ENCODE assay signal across 12 mouse cellular contexts in genomic region chr7:81685375-81685774, GRCm38 (mm10). TPM values are rescaled to one million over a fixed set of nuclear protein-coding genes. Genes with fewer than 3 reads are reported as not detected.
DNase-seq lines count a peak whose midpoint lies in the region; ATAC-seq lines count a peak whose summit lies in the region.
"Had no signal": no experiment of that assay in that cellular context is flagged by ENCODE, and none has a peak within 500 bp of the region (broad histone marks: within the 10 kb centered on the region; RNA-seq: fewer than 3 reads in every experiment).

No protein-coding gene starts in this region.

- no peak overlapping the region for H3K4me3 ChIP-seq in midbrain, embryonic 11.5 days (ENCODE audit: low read depth, low read length)
- no peak overlapping the region for H3K4me3 ChIP-seq in midbrain, embryonic 16.5 days (ENCODE audit: low read depth, low read length)
- H3K4me3 ChIP-seq: embryonic facial prominence, embryonic 12.5 days; forebrain, embryonic 15.5 days had no signal

- no peak for ATAC-seq in midbrain, embryonic 11.5 days (ENCODE audit: low FRiP score)
- ATAC-seq in midbrain, embryonic 16.5 days, result no peak
- ATAC-seq: forebrain, embryonic 15.5 days had no signal

- no peaks in the 10 kb centered on the region for H3K36me3 ChIP-seq in midbrain, embryonic 11.5 days (ENCODE audit: control insufficient read depth, insufficient read depth, low read length)
- H3K36me3 ChIP-seq in midbrain, embryonic 16.5 days (ENCODE audit: control insufficient read depth, insufficient read depth, low read length), result no peaks in the 10 kb centered on the region
- H3K36me3 ChIP-seq: embryonic facial prominence, embryonic 12.5 days; forebrain, embryonic 15.5 days had no signal

- no peaks in the 10 kb centered on the region for H3K9me3 ChIP-seq in midbrain, embryonic 11.5 days (ENCODE audit: control insufficient read depth, low read length)
- no peaks in the 10 kb centered on the region for H3K9me3 ChIP-seq in midbrain, embryonic 16.5 days (replicated peaks; ENCODE audit: control insufficient read depth, low read length, poor library complexity, severe bottlenecking)
- H3K9me3 ChIP-seq: embryonic facial prominence, embryonic 12.5 days; forebrain, embryonic 15.5 days had no signal

- 89% methylated on average over 7 of the region's 7 CpGs for WGBS in midbrain, embryonic 11.5 days
- WGBS in midbrain, embryonic 16.5 days, result 83% methylated on average over 7 of the region's 7 CpGs

- intact Hi-C loops in gastrocnemius, postnatal 14 days (cut with DNase I; ENCODE audit: low total_unique reads), result no loop called here
- intact Hi-C loops in gastrocnemius, postnatal 36 days (cut with DNase I), result no loop called here

- no peak overlapping the region for H3K4me2 ChIP-seq in midbrain, embryonic 11.5 days
- no peak overlapping the region for H3K4me2 ChIP-seq in midbrain, embryonic 16.5 days (ENCODE audit: low read length)
- H3K4me2 ChIP-seq: embryonic facial prominence, embryonic 12.5 days; forebrain, embryonic 15.5 days had no signal

- H3K27ac ChIP-seq in midbrain, embryonic 11.5 days (ENCODE audit: low read depth, low read length), result no peak overlapping the region
- H3K27ac ChIP-seq in midbrain, embryonic 16.5 days (ENCODE audit: low read length), result no peak overlapping the region
- H3K27ac ChIP-seq: embryonic facial prominence, embryonic 12.5 days; forebrain, embryonic 15.5 days had no signal

- DNase-seq in gastrocnemius, postnatal 14 days, result peak; percentile 36
- DNase-seq in gastrocnemius, postnatal 36 days, result no peak
- peak; percentile 67 for DNase-seq in midbrain, embryonic 11.5 days (ENCODE audit: low spot score, missing footprints)
- peak; percentile 40 for DNase-seq in heart, adult 8-10 months (ENCODE audit: low spot score)
- DNase-seq in ovary, postnatal 36 days (ENCODE audit: low spot score), result no peak
- no peak for DNase-seq in kidney, adult 9 months
- no peak for DNase-seq in lung, postnatal 14 days
- DNase-seq: kidney, adult 18-20 months; retina, postnatal 1 day had no signal

- peaks cover 2% of the 10 kb centered on the region; the same call in 1 of the 2 replicates for H3K4me1 ChIP-seq in midbrain, embryonic 11.5 days (ENCODE audit: control insufficient read depth, insufficient read depth, low read length)
- peaks cover 6% of the 10 kb centered on the region; the same call in 1 of the 2 replicates for H3K4me1 ChIP-seq in midbrain, embryonic 16.5 days (ENCODE audit: control insufficient read depth, insufficient read depth, low read length)
- H3K4me1 ChIP-seq: embryonic facial prominence, embryonic 12.5 days had no signal

- H3K27me3 ChIP-seq in midbrain, embryonic 11.5 days (ENCODE audit: control insufficient read depth, insufficient read depth, low read length), result no peaks in the 10 kb centered on the region
- H3K27me3 ChIP-seq in midbrain, embryonic 16.5 days (ENCODE audit: control insufficient read depth, insufficient read depth, low read depth, low read length), result no peaks in the 10 kb centered on the region
- H3K27me3 ChIP-seq: embryonic facial prominence, embryonic 12.5 days; forebrain, embryonic 15.5 days had no signal

- no peak overlapping the region for H3K9ac ChIP-seq in midbrain, embryonic 11.5 days (ENCODE audit: low read length)
- H3K9ac ChIP-seq in midbrain, embryonic 16.5 days (ENCODE audit: low read depth, low read length), result no peak overlapping the region
- H3K9ac ChIP-seq: embryonic facial prominence, embryonic 12.5 days; forebrain, embryonic 15.5 days had no signal

RNA-seq across cellular contexts. Expression of gene Homer2, which starts 22.0 kb away (rescaled TPM):
- 10 to 100 TPM; 25.5 to 34.3 TPM for total RNA-seq in gastrocnemius, postnatal 14 days (2021)
- 10 to 100 TPM; 42.9 to 66.0 TPM for total RNA-seq in gastrocnemius, postnatal 36 days (2021)
- polyA plus RNA-seq in midbrain, embryonic 11.5 days (2014; fragmentation: Nextera tagmentation; extraction: Ambion mirVana), result 19.6 and 22.4 TPM in 2 replicates
- 16.3 and 20.1 TPM in 2 replicates for polyA plus RNA-seq in midbrain, embryonic 16.5 days (2015; fragmentation: Nextera tagmentation; extraction: Ambion mirVana)
- total RNA-seq in heart, adult 8-10 months (2022), result 100 to 1,000 TPM in 2 of 4 experiments, 10 to 100 TPM in 2; 87.9 to 110 (median 104) TPM

Comparison
In these comparisons a context has a peak if more than half of its experiments do, and no peak if none do; other contexts are left out.
1. DNase-seq: peak in gastrocnemius, postnatal 14 days (single experiment), midbrain, embryonic 11.5 days (single experiment) and heart, adult 8-10 months (single experiment); none in gastrocnemius, postnatal 36 days (0 of 2), ovary, postnatal 36 days (single experiment), kidney, adult 9 months (single experiment) and lung, postnatal 14 days (single experiment).